Mouse (Mus musculus): ENCODE data around the gene Lrrc58.

Gene Lrrc58

GRCm38 (mm10) chr16:37867791-37868505, at the start of gene Lrrc58:
Gene Lrrc58, plus strand, starts transcription at chr16:37868389.
- in situ Hi-C loops (cut with MboI; ENCODE audit: low sequenced_read_pairs), result no loop called here

DNA sequence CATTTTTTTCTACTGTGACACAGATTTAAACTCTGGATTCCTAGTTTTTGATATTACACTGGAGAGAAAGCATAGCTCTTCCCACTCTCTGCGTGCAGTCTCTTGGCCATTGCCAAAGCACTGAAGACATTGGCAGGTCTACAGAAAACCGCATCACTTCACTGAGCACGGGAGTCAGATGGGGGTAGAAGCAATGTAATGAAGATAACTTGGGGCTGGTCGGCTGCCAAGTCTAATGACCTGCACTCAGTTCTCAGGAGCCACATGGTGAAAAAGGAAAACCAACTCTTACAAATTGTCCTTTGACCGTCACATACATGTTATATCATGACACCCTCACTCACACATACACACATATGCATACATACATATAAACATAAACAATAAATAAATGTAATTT, 44.2 kb upstream of the Lrrc58 start:
- in situ Hi-C loops (cut with MboI; ENCODE audit: low sequenced_read_pairs), result no loop called here

DNA sequence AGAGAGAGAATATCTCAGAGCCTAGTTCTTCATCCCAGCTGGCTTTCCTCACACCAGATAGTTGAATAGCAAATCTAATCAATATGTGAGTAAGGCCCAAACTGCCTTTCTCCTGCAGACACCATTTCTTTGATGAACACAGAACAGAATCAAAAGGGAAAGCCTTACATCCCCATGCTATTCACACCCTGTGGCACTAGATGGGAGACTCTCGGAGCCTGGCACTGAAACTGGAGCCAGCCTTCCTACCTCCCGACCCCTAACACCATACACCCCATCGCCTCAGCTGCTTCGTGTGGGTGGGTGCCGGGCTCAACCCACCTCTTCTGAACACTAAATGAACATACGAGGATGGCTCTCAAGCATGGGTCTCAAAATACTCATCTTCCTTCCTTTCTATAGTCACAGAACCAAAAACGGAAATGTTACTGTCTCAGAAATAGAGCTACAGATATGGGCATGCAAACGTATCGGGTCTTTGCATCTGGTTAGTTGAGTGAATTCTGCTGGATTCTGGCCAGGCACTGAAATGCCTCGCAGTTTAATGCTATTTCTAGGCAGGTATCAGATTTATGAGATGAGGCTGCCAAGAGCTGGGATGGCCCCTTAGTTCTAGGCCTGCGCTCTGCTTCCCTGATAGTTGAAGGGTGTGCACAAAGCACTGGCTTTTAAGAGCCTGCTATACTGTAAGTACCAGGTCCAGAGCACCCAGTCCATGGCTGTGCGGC, 43.2 kb upstream of the Lrrc58 start:
- in situ Hi-C loops (cut with MboI; ENCODE audit: low sequenced_read_pairs), result no loop called here

- in situ Hi-C loops (cut with MboI; ENCODE audit: low sequenced_read_pairs), result no loop called here
Measured at GRCm38 (mm10) chr16:37826286-37826685, 41.9 kb upstream of the Lrrc58 start.

DNA sequence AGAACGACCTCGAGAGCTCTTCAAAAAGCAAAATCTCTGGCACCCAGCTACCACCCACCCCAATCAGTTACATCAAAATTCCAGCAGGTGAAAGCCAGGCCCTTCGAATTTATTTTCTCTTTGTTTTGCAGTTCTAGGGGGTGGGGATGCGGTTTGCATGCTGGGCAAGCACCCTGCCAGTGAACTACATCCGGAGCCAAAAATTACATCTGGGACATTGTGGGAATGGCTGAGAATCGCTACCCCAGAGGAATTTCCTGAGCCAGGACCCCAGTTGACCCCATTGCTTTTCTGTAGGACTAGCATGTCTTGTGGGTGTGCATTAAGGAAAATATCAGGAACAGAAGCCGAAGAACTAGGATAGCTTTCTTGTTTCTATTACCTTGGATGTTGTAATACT, 37.1 kb upstream of the Lrrc58 start:
- in situ Hi-C loops (cut with MboI; ENCODE audit: low sequenced_read_pairs), result no loop called here

- in situ Hi-C loops (cut with MboI; ENCODE audit: low sequenced_read_pairs), result no loop called here
Measured at GRCm38 (mm10) chr16:37837571-37837970, 30.6 kb upstream of the Lrrc58 start.

GRCm38 (mm10) chr16:37842439-37842838, 25.8 kb upstream of the Lrrc58 start:
- in situ Hi-C loops (cut with MboI; ENCODE audit: low sequenced_read_pairs), result no loop called here

DNA sequence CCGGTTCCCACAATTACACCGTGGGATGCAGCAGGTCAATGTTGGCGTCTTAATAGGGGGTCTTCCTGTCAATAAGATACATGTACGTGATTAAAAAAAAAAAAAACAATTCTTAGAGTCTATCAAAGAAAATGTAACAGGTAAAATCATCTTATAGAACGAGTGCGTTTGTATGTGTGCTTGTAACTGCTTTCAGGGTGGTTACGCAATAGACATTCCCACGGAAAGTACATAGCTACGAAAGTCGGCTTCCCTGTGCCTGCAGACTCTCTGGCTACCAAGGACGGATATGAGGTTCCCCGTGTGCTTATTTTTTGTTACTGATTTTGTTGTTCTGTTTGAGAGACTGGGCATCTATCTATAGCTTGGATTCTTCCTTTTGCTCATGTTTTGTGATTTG, 24.4 kb upstream of the Lrrc58 start:
- in situ Hi-C loops (cut with MboI; ENCODE audit: low sequenced_read_pairs), result no loop called here

DNA sequence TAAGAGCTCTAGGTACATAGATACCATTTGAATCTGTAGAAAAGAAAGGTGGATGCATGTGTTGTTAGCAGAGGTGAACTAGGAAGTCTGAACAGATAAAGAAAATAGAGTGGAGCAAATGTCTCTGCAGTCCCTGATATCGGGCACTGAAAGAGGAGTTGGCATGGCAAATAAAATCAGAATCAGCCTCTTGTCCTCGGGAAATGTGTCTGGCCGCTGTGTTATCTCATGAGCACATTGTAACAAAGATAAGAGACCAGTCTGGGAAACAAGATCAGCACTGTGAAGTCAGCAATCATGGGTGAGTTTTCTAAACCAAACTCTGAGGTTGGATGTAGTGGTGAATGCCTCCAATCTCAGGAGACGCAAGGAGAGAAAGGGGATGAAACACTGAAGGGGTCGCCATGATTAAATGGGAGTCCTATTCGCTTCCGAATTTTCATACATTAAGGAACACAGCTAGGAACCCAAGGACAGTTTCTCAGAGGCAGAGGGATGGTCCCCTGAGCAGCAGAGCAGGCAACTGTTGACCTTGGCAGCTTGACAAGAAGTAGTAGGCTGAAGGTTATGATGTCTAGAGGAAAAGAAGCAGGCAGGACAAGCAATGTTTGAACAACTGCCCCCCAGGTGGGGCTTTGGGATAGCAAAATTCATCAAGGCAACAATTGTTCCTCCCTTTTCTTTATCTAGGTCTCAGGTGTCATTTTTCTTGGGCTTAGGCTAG, 22.8 kb upstream of the Lrrc58 start:
- in situ Hi-C loops (cut with MboI; ENCODE audit: low sequenced_read_pairs), result no loop called here

GRCm38 (mm10) chr16:37847081-37847480, 21.1 kb upstream of the Lrrc58 start:
- in situ Hi-C loops (cut with MboI; ENCODE audit: low sequenced_read_pairs), result no loop called here

- in situ Hi-C loops (cut with MboI; ENCODE audit: low sequenced_read_pairs), result no loop called here
Measured at GRCm38 (mm10) chr16:37851366-37851765, 16.8 kb upstream of the Lrrc58 start.

- in situ Hi-C loops (cut with MboI; ENCODE audit: low sequenced_read_pairs), result no loop called here
Measured at GRCm38 (mm10) chr16:37853279-37853678, 14.9 kb upstream of the Lrrc58 start.

DNA sequence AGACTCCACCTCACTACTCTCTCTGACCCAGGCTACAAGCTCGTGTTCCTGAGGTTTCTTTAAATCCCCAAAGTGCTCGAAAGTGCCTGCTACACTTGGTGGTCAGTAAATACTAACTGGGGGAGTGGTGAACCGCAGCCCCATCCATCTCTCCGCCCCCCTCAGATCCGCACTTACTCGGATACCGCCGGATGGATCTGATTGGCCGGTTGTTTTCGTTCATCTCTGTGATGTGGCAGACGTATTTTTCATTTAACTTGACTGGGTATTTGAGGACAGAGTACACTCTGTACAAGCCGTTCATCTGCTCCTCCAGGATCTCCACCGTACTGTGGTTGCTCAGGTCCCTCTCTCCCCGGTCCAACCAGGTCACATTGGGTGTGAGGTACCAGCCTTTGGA, 14.1 kb upstream of the Lrrc58 start:
- in situ Hi-C loops (cut with MboI; ENCODE audit: low sequenced_read_pairs), result no loop called here

- in situ Hi-C loops (cut with MboI; ENCODE audit: low sequenced_read_pairs), result no loop called here
Measured at GRCm38 (mm10) chr16:37854593-37854992, 13.6 kb upstream of the Lrrc58 start.

GRCm38 (mm10) chr16:37855583-37855982, 12.6 kb upstream of the Lrrc58 start:
- in situ Hi-C loops (cut with MboI; ENCODE audit: low sequenced_read_pairs), result no loop called here

DNA sequence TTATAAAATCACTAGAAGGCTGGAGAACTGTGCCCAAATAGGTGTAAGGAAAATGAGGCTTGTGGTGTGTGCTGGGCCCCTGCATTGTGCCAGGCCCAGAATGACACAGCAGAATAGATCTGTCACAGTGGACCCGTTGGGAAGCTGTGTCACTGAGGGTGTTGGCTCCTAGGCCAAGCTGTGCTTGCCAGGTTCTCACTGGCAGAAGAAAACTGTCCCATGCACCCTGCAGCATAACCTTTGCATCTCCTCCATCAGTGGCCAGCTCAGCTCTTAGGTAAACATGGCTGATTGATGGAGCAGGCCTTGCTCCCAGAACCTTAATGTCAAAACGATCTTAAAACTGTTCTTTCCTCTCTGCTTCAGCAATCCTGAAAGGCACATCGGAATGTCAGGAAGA, 11.9 kb upstream of the Lrrc58 start:
- in situ Hi-C loops (cut with MboI; ENCODE audit: low sequenced_read_pairs), result no loop called here

DNA sequence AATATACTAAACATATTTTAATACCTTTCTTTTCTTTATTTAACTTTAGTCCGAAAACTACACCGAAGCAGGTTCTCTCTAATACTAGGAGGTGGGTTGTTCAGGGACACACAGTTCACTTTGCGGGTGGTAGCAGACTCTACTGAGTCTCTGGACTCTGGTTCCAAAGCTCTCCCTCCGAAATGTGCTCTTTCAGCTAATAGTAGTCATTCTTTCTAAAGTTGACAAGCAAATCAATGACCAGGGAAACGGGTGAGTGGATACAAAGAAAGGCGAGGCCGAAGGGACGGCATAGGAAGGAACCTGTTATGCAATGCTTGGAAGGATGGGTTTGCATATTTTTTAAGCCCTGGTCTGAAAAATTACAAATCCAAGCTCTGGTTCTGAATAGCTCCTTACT, 10.7 kb upstream of the Lrrc58 start:
- in situ Hi-C loops (cut with MboI; ENCODE audit: low sequenced_read_pairs), result no loop called here

DNA sequence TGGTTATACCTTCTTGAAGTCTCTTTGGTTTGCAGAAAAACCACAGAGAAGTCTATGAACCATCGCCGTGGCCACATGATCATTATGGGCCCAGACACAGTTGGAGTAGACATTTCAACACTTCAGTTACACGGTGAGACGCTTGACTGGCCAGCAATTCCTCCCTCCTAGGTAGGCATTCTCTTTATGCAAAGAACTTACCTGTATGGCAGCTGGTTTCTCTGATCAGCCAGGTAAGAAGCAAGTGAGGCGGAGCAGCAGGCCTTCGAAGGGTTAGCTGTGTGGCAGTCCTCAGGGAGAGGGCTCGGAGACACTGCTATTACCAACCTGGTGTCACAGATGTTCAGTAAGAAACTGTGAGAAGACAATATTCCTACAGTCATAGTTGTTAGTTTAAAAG, 8.0 kb upstream of the Lrrc58 start:
- in situ Hi-C loops (cut with MboI; ENCODE audit: low sequenced_read_pairs), result no loop called here

DNA sequence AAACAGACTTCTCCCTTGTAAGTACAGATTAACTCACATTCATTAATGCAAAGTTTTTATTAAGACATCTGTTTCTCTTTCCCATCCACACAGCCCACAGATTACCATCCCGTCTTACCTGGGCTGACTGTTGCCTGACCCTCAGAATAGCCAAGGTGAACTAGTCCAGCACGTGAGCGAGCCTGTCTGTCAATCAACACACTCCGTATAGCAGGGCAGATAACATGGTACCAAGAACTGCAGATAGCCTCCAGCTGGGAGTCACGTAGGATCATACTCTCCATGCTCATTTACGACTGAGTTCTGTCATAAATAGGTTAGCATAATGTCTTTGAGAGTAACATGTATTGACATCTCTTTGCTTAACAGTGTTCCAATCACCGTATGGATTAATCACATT, 7.2 kb upstream of the Lrrc58 start, which contains the start of gene Gm36028:
Gene Gm36028 (minus strand): TSS at position 118 of the 400 bp plus-strand sequence.
- in situ Hi-C loops (cut with MboI; ENCODE audit: low sequenced_read_pairs), result no loop called here

- in situ Hi-C loops (cut with MboI; ENCODE audit: low sequenced_read_pairs), result no loop called here
Measured at GRCm38 (mm10) chr16:37863876-37864275, 4.3 kb upstream of the Lrrc58 start.

- in situ Hi-C loops (cut with MboI; ENCODE audit: low sequenced_read_pairs), result no loop called here
Measured at GRCm38 (mm10) chr16:37865841-37866240, 2.3 kb upstream of the Lrrc58 start.
